Mouse (Mus musculus) adrenal gland, postnatal 4 days (tissue): ENCODE results near the gene Mbd3l2. TPM values are rescaled to one million over a fixed set of nuclear protein-coding genes. Genes with fewer than 3 reads are reported as not detected.
"Not testable (repeated sequence)": the region's sequence is repeated elsewhere in the genome, so short reads cannot be mapped to it uniquely, and the experiment has no call there.

Experiments used
- DNase-seq, 2 experiments: peaks; one replicate each; pipeline ENCODE4 v3.0.0; 2021 to 2022; ENCODE audit warnings: low spot score in 2 of 2, mixed read lengths in 2 of 2
- long read RNA-seq, 2 experiments: library from polyadenylated mRNA; stranded (forward); transcript quantifications; one replicate each; pipeline ENCODE4 v2.0.0; 2021
- microRNA-seq: library from miRNA; unstranded; fragments of <30 nt; microRNA quantifications from one replicate; pipeline ENCODE4 v1.2.0, GENCODE M21; 2021
- total RNA-seq, 2 experiments: library from RNA; stranded (reverse); gene quantifications; 2 replicates each; pipeline ENCODE4 v1.2.3; 2021

Gene Mbd3l2
- not detected for total RNA-seq
- long read RNA-seq, experiment 1, result 0 reads
- long read RNA-seq, experiment 2, result 0 reads

DNA sequence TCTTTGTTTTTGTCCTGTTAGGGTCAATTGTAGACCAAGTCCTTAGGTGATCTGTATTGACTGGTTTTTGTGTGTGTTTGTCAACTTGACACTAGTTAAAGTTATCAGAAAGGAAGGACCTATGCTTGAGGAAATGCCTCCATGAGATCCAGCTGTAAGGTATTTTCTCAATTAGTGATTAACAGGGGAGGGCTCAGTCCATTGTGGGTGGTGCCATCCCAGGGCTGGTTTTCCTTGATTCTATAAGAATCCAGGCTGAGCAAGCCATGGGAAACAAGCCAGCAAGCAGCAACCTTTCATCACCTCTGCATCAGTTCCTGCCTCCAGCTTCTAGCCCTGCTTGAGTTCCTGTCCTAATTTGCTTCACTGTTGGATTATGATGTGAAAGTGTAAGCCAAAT is at the start of gene Mbd3l2:
Mbd3l2 (plus strand) TSS at position 301 of the 400 bp plus-strand sequence.
- no peak for DNase-seq

DNA sequence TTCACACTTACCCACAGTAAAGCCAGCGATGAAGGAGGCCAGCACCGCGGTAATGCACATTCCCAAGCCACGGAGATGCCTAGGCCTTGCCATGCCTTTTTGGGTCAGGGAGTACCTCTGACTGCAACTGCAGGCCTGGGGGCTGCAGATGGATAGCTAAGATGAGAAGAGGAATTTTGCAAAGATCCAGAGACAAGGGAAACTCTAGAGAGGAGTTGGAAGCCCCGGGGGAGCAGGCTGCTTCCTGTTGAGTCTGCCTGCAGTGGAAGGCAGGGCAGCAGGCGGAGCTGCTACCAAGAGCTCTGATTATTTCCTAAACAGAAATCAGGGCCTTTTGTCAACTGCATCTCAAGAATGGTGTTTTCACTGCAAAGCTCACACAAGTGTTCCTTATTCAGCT is 44.7 kb upstream of the Mbd3l2 start:
- no peak for DNase-seq

DNA sequence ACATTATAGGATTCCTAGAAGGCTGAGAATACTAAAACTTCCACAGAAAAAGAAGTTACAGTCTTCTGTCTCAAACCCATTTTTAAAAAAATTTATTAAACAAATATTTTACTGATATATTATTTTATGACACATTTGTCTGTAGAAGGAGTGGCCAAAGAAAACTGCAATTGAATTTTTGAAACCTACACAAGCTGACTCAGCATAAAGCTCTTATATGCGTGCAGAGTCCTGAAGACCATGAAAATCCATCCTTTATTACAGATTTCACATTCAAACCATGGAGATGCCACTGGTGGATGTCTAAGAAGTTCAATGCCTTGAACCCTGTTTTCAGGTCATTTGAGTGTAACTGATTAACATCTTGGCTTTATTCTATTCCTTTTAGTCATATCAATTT is 30.8 kb upstream of the Mbd3l2 start:
- no peak for DNase-seq

DNA sequence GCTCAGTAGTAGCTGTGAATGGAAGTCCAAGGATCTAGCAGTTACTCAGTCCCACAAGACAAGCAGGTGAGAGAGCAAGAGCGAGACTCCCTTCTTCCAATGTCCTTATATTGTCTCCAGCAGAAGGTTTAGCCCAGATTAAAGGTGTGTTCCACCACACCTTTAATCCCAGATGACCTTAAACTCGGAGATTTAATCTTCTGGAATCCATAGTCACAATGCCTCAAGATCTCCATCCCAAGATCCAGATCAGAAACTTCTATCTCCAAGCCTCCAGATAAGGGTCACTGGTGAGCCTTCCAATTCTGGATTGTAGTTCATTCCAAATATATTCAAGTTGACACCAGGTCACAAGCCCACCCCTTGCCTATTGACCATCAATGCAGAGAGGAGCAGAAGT is 27.6 kb upstream of the Mbd3l2 start, which contains the start of gene Naalad2:
Naalad2 (minus strand) TSS at position 101 of the 400 bp plus-strand sequence.
- DNase-seq, result not testable (repeated sequence)

DNA sequence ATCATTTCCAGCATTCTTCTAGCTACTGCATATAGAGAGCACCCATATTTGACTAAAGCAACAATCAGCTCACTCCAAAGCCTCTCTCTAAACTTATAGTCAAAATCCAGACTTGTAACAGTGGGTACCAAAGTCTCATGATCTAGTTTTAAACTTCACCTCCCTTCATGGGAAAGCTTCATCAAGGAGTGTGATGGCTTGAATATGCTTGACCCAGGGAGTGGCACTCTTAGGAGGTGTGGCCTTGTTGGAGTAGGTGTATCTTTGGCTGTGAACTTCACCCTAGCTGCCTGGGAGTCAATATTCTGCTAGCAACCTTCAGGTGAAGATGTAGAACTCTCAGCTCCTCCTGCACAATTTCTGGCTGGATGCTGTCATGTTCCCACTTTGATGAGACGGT is 26.3 kb upstream of the Mbd3l2 start, which contains the start of gene Ubtfl1:
Ubtfl1 (plus strand) TSS at position 301 of the 400 bp plus-strand sequence.
- DNase-seq, result no peak

DNA sequence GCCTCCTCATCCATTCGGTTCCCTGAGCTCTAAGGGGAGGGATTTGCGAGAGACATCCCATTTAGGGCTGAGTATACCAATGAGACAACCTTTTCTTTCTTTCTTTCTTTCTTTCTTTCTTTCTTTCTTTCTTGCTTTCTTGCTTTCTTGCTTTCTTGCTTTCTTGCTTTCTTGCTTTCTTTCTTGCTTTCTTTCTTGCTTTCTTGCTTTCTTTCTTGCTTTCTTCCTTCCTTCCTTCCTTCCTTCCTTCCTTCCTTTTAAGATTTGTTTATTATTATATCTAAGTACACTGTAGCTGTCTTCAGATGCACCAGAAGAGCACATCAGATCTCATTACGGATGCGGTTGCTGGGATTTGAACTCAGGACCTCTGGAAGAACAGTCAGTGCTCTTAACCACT is 18.1 kb upstream of the Mbd3l2 start:
- DNase-seq, result not testable (repeated sequence)

DNA sequence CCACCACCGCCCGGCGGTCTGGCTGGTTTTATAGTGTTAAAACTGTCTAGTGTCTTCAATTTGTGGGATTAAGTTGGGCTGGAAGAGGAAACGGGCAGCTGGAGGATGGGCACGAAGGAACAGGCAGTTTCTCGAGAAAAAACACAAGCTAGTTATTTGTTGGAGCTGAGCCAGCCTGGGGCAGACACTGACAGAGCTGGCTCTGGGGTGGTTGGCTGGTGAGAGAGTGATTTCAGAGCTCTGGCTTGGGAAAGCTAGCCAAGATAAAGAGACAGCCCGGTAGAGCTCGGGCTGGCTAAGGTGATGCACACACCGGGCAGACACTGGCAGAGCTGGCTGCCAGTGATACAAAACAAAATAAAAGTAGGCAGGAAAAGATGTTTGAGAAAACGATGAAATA is 1.2 kb downstream of the Mbd3l2 start:
- no peak for DNase-seq

DNA sequence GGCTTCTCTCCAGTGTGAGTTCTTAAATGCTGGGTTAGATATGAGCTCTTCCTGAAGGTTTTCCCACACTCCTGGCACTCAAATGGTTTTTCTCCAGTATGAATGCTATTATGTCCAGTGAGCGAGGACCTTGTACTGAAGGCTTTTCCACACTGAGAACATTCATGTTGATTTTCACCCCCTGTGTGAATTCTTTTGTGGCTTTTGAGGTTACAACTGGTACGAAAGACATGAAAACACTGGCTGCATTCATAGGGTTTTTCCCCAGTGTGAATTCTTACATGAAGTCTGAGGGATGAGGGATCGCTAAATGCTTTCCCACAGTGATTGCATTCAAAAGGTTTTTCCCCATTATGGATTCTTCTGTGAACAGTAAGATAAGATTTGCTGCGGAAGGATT is 26.1 kb downstream of the Mbd3l2 start:
- DNase-seq, result no peak

DNA sequence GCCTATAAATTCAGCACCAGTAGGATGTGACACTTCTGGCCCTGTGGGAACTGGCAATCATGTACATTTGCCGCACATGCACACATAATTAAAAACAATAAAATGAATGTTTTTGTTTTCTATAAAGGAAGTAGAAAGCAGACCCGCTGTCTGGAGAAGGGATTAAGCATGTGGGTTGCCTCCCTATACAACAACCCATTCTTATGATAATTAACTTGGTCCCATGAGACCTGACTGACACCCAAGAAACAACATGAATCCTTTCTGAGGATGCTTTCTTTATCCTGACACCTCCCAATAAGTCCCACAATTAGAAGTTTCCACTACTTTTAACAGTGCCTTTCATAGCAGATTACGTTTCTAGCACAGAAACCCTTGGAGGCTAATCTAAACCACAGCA is 36.9 kb downstream of the Mbd3l2 start:
- no peak for DNase-seq

DNA sequence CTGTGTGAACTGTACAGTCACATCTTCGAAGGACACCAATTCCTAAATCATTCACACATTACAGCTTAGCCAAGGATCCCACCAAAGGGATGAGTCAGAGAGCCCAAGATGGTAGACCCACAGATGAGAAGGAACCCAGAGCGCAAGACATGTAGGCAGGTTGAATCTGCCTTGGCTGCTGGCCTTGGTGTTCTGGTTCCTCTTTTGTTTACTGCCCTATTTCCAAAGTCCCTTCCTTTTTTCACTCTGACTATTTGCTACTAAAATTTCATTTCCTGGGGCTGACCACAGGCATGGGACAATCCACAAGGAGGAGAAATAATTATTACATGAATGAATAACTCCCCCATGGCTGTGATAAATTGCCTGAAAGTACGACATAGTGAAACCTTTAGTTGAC is 37.6 kb downstream of the Mbd3l2 start:
- no peak for DNase-seq

DNA sequence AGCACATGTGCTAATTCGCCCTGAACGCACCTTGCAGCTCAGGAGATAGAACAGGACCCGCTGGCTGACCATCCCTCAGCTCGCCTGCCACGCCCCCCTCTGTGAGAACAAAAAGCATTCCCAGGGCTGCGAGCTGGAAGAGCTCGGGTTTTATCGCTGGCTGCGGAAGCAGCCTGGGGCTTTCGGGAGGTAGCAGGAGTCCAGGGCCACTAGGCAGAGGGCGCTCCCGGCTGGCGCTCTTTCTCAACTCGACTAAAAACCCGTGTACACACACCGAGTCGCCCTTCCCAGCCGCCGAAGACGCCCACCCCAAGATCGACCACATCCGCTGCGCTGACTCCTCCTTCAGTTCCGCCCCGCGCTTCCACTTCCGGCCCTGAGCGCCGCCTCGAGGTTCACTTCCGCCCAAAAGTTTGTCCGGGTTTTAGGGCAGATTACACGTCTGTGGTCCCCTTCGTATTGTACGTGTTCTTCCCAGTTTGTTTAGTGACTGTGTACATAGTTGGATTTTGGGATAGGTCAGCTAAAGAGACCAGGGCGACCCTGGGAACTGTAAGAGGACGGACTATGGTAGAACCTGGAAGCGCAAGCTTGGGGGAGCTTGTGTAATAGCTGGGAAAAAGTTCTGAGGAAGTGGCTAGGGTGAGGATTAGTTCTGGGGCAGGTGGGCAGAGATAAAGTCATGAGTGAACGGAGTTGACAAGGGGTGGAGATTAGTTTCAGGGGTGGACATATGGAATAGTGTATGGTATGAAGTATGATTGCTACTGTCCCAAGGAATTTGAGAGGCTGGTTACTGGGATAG is 43.1 kb downstream of the Mbd3l2 start:
- DNase-seq, result peak; percentile 27 to 37

DNA sequence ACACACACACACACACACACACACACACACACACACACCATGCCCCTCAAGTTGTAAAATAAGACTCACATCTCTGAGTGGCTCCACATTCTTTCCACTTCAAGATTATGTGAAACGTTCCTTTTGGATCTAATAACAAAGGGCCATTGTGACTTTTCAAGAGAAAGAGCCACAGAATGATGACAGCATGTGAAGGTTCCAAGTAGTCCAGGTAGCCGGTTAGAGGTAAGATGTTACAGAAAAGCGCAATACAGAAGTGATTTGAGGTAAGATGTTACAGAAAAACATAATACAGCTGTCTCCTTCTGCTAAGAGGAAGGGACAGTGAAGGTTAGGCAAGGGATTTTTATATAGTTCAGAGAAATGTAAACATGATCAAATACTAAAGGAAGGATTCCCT is 47.7 kb downstream of the Mbd3l2 start, which contains the start of the genes Zfp558 and Mbd3l1:
Zfp558 (minus strand) TSS at position 101 of the 400 bp plus-strand sequence.
Mbd3l1 (plus strand) TSS at position 192 of the 400 bp plus-strand sequence.
- DNase-seq, result no peak

Small RNA genes lying within 50 kb of the gene (microRNA-seq; reads per million reads assigned to microRNA genes)
- gene Gm22854, result not detected

Other genes with a start within 250 kb of the Mbd3l2 start
- gene Chordc1, start 138.5 kb upstream of the Mbd3l2 start, total RNA-seq, result 10 to 100 TPM; 45.5 to 47.2 TPM
- gene Naalad2, start 27.7 kb upstream of the Mbd3l2 start, total RNA-seq, result 1 to 10 TPM; 6.4 to 9.0 TPM
- not detected for gene Ubtfl1, start 26.2 kb upstream of the Mbd3l2 start, total RNA-seq
- gene Zfp558, start 47.6 kb downstream of the Mbd3l2 start, total RNA-seq, result 1 to 10 TPM; 4.2 to 4.7 TPM
- gene Mbd3l1, start 47.7 kb downstream of the Mbd3l2 start, total RNA-seq, result not detected
- gene Muc16, start 243.9 kb downstream of the Mbd3l2 start, total RNA-seq, result 1 to 10 TPM; 5.4 TPM